Mouse (Mus musculus) brain, embryonic 14.5 days (tissue): ENCODE measurements at regions not wholly inside any gene's neighbourhood (a gene's known extent, or its start where the extent isn't known, plus 50 kb on each side); places are given as distances from the start of the nearest gene placed in this dataset.

ENCODE experiments used
- CTCF ChIP-seq: fragments of 200-500 bp; IDR thresholded peaks from 2 replicates; pipeline ENCODE4 v1.5.1; 2012; ENCODE audit warnings: inconsistent platforms, mild to moderate bottlenecking, moderate library complexity, borderline replicate concordance; ENCODE audit not compliant: insufficient read depth, insufficient read length; ENCODE audit errors: extremely low read depth
- POLR2A ChIP-seq: fragments of 200-500 bp; IDR thresholded peaks from 2 replicates; pipeline ENCODE4 v1.6.1; 2012; ENCODE audit warnings: mild to moderate bottlenecking, inconsistent platforms, borderline replicate concordance; ENCODE audit not compliant: poor library complexity, insufficient read depth, insufficient read length, severe bottlenecking; ENCODE audit errors: extremely low read depth

- TF ChIP-seq POLR2A (no peak), CTCF (no peak)
These were observed 352.5 kb upstream of the Tnp1 start for GRCm38 (mm10) chr1:73368222-73368621.
